ENCODE assay signal across 22 mouse cellular contexts in the genomic region with DNA sequence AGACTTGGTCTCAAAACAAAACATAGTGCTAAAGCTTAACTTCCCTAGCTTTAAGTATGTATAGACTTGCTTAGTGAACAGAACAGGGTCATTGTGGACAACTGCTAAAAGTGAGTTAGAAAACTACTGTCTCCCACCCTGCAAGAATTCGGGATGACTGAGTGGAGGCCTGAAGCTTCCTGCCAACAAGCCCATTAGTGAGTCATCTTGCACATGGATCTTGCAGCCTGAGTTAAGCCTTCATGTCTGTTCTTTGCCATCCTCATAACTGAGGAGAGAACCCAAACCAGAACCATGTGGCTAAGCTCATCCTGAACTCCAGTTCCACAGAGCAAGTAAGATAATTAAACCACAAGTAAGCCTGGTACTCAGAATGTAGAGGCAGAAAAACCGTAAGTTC.
"Had no signal": no experiment of that assay in that cellular context is flagged by ENCODE, and none has a peak within 500 bp of the region (broad histone marks: within the 10 kb centered on the region; RNA-seq: fewer than 3 reads in every experiment).

No protein-coding gene starts in this region.

- H3K9me3 ChIP-seq: lung, embryonic 15.5 days; megakaryocyte, embryonic 14.5 days; neural tube, embryonic 13.5 days; neural tube, embryonic 15.5 days had no signal

- H3K36me3 ChIP-seq: lung, embryonic 15.5 days; neural tube, embryonic 13.5 days; neural tube, embryonic 15.5 days had no signal

- DNase-seq: liver, postnatal 0 days; lung, adult 2 months; lung, postnatal 14 days; lung, postnatal 36 days; midbrain, embryonic 14.5 days; retina, postnatal 1 day; right cerebral cortex, adult 18-20 months; right cerebral cortex, postnatal 25 days; right cerebral cortex, postnatal 4 days; spleen, adult 18-20 months; thymus, adult 2 months; thymus, postnatal 25 days; thymus, postnatal 4 days had no signal

- H3K4me3 ChIP-seq: lung, embryonic 15.5 days; megakaryocyte, embryonic 14.5 days; myocyte; neural tube, embryonic 13.5 days; neural tube, embryonic 15.5 days had no signal

- H3K27me3 ChIP-seq: lung, embryonic 15.5 days; megakaryocyte, embryonic 14.5 days; neural tube, embryonic 13.5 days; neural tube, embryonic 15.5 days had no signal

- H3K4me2 ChIP-seq: lung, embryonic 15.5 days; midbrain, embryonic 11.5 days; neural tube, embryonic 13.5 days; neural tube, embryonic 15.5 days had no signal

- H3K27ac ChIP-seq: lung, embryonic 15.5 days; macrophage; neural tube, embryonic 13.5 days; neural tube, embryonic 15.5 days had no signal

- H3K9ac ChIP-seq: liver, postnatal 0 days; lung, embryonic 15.5 days; neural tube, embryonic 13.5 days; neural tube, embryonic 15.5 days had no signal

- ATAC-seq: liver, postnatal 0 days; lung, postnatal 0 days; midbrain, embryonic 16.5 days had no signal

- H3K4me1 ChIP-seq: lung, embryonic 15.5 days; neural tube, embryonic 13.5 days; neural tube, embryonic 15.5 days had no signal
